Mouse (Mus musculus) ES-Bruce4 (cell line): ENCODE measurements at regions not wholly inside any gene's neighbourhood (a gene's known extent, or its start where the extent isn't known, plus 50 kb on each side); places are given as distances from the start of the nearest gene placed in this dataset.

Experiments used
- H3K27ac ChIP-seq: 2 replicates; pipeline ENCODE4 v1.5.1; 2012; ENCODE audit warnings: low read length, inconsistent platforms; ENCODE audit not compliant: insufficient read depth
- H3K27me3 ChIP-seq: 2 replicates; pipeline ENCODE4 v1.6.1; 2012; ENCODE audit warnings: mild to moderate bottlenecking, low read length, inconsistent platforms; ENCODE audit not compliant: control insufficient read depth, poor library complexity, insufficient read depth, severe bottlenecking
- H3K36me3 ChIP-seq: 2 replicates; pipeline ENCODE4 v1.6.1; 2012; ENCODE audit warnings: inconsistent platforms, mild to moderate bottlenecking, low read length, moderate library complexity; ENCODE audit not compliant: control insufficient read depth, poor library complexity, insufficient read depth, severe bottlenecking
- H3K4me1 ChIP-seq: one replicate; pipeline ENCODE4 v1.8.1; 2011; ENCODE audit warnings: low read length; ENCODE audit not compliant: control insufficient read depth, insufficient read depth
- H3K4me3 ChIP-seq: 2 replicates; pipeline ENCODE4 v1.5.1; 2011; ENCODE audit warnings: low read depth, mild to moderate bottlenecking, low read length
- H3K9ac ChIP-seq: 2 replicates; pipeline ENCODE4 v1.6.1; 2012; ENCODE audit warnings: low read depth, mild to moderate bottlenecking, inconsistent platforms; ENCODE audit not compliant: poor library complexity, severe bottlenecking
- H3K9me3 ChIP-seq: replicated peaks from 2 replicates; pipeline ENCODE4 v1.6.1; 2012; ENCODE audit warnings: mild to moderate bottlenecking, low read length, inconsistent platforms; ENCODE audit not compliant: control insufficient read depth, poor library complexity, insufficient read depth, severe bottlenecking
- CTCF ChIP-seq: IDR thresholded peaks from one replicate; pipeline ENCODE4 v1.8.1; 2011; ENCODE audit warnings: low read depth, low read length
- EP300 ChIP-seq: IDR thresholded peaks from 2 replicates; pipeline ENCODE4 v1.6.1; 2011; ENCODE audit warnings: low read depth, low read length; ENCODE audit not compliant: insufficient read depth
- POLR2A ChIP-seq: IDR thresholded peaks from one replicate; pipeline ENCODE4 v1.8.1; 2011; ENCODE audit warnings: low read length; ENCODE audit not compliant: insufficient read depth

DNA sequence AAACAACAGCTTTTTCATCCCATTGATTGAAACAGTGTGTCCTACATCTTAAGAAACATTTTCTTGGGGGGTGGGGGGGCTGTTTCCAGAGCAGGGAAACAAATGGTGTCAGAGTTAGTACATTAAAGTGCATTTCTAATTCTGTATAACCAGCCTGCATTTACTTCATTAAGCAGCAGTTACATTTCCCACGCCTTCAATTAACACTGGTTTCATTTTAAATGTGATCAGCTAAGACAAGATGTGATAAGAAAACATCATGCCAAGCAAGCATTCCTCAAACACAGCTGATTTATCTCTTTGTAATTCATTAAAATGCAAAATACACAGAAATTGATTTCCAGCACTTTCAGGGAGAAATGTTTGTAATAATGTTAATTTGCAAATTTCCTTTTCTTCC is 122.0 kb downstream of the Olfr1505 start:
- Histone ChIP-seq H3K27ac (no peak overlapping the region), H3K27me3 (no peaks in the 10 kb centered on the region), H3K4me1 (no peaks in the 10 kb centered on the region), H3K36me3 (no peaks in the 10 kb centered on the region), H3K9ac (no peak overlapping the region), H3K9me3 (no peaks in the 10 kb centered on the region), H3K4me3 (no peak overlapping the region)
- TF ChIP-seq CTCF: no peak
- TF ChIP-seq POLR2A: no peak
- TF ChIP-seq EP300: no peak

DNA sequence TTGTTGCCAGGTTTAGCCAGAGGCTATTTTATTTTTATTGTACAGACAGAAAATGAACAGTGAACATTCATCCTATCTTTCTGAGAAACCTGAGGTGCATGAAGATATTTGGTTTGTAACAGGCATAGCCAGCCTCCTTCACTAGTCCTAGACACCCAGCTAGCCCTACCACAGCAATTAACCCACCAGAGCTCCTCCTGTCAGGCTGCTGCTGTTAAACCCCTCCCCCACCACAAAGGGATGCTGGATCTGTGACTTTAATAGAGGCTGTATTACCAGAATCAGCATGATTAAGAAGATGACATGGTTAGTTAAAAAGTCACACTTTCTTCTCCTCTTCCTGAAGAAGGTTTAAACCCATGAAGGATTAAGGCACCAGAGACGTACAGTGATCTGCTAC is 122.5 kb downstream of the Olfr1505 start:
- H3K27me3 ChIP-seq: no peaks in the 10 kb centered on the region
- H3K36me3 ChIP-seq: no peaks in the 10 kb centered on the region
- no peak overlapping the region for H3K9ac ChIP-seq
- no peak overlapping the region for H3K27ac ChIP-seq
- H3K9me3 ChIP-seq: no peaks in the 10 kb centered on the region
- no peak overlapping the region for H3K4me3 ChIP-seq
- H3K4me1 ChIP-seq: no peaks in the 10 kb centered on the region
- TF ChIP-seq POLR2A (no peak), CTCF (no peak), EP300 (no peak)

- H3K9me3 ChIP-seq: no peaks in the 10 kb centered on the region
- no peak overlapping the region for H3K9ac ChIP-seq
- no peaks in the 10 kb centered on the region for H3K4me1 ChIP-seq
- H3K27me3 ChIP-seq: no peaks in the 10 kb centered on the region
- no peak overlapping the region for H3K4me3 ChIP-seq
- TF ChIP-seq CTCF (no peak), POLR2A (no peak), EP300 (no peak)
- H3K36me3 ChIP-seq: no peaks in the 10 kb centered on the region
- H3K27ac ChIP-seq: no peak overlapping the region
Observed at GRCm38 (mm10) chr19:14036750-14037149, 123.4 kb downstream of the Olfr1505 start.

DNA sequence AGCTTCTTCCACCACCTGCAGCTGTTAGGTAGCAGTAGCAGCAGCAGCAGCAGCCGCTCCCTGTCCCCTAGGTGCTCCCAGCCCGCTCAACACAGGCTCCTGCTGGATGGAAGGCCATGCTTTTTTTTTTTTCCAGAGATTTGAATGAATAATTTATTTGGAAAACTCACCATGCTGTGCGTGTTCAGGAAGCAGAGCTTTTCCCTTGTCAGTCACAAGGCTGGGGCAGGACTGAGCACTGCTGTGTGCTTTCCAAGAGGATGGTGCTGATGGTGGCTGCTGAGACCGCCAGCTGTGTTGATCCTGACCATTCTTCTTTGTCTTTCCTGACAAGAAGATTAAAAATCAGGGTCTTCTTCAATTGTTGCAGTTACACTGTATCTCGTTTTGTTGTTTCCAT is 129.4 kb downstream of the Olfr1505 start:
- Histone ChIP-seq H3K27me3 (no peaks in the 10 kb centered on the region), H3K4me1 (no peaks in the 10 kb centered on the region), H3K27ac (no peak overlapping the region), H3K4me3 (no peak overlapping the region), H3K36me3 (no peaks in the 10 kb centered on the region), H3K9ac (no peak overlapping the region), H3K9me3 (no peaks in the 10 kb centered on the region)
- TF ChIP-seq EP300 (no peak), CTCF (no peak), POLR2A (no peak)

DNA sequence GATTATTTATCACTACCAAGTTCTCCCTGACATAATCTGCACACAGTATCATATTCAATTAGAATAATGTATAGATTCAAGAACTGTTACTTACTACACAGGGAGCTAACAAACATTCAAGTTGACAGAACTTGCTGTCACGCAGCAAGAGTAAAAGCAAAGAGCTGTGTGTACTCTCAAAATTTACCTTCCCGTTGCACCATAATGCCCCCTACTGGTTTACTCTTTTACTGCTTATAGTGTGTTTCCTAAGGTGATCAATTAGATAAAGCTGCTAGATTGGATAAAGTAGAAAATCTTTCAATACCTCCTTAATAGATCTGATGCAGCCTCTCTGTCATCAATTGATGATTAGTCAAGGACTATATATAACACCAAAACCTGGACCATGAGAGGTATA is 132.1 kb downstream of the Olfr1505 start:
- Histone ChIP-seq H3K4me1 (no peaks in the 10 kb centered on the region), H3K9me3 (no peaks in the 10 kb centered on the region), H3K9ac (no peak overlapping the region), H3K36me3 (no peaks in the 10 kb centered on the region), H3K4me3 (no peak overlapping the region), H3K27ac (no peak overlapping the region), H3K27me3 (no peaks in the 10 kb centered on the region)
- no peak for TF ChIP-seq CTCF
- TF ChIP-seq POLR2A: no peak
- no peak for TF ChIP-seq EP300

GRCm38 (mm10) chr19:14052052-14052451 is 138.7 kb downstream of the Olfr1505 start:
- H3K9ac ChIP-seq: no peak overlapping the region

More at GRCm38 (mm10) chr19:14052052-14052451, 138.7 kb downstream of the Olfr1505 start:
- no peak for TF ChIP-seq POLR2A
- TF ChIP-seq CTCF: no peak
- TF ChIP-seq EP300: no peak
- Histone ChIP-seq H3K9me3 (no peaks in the 10 kb centered on the region), H3K36me3 (no peaks in the 10 kb centered on the region), H3K27me3 (no peaks in the 10 kb centered on the region), H3K27ac (no peak overlapping the region), H3K4me1 (no peaks in the 10 kb centered on the region), H3K4me3 (no peak overlapping the region)
